Comparison of ENCODE assay signal across 8 mouse cellular contexts in the genomic region with DNA sequence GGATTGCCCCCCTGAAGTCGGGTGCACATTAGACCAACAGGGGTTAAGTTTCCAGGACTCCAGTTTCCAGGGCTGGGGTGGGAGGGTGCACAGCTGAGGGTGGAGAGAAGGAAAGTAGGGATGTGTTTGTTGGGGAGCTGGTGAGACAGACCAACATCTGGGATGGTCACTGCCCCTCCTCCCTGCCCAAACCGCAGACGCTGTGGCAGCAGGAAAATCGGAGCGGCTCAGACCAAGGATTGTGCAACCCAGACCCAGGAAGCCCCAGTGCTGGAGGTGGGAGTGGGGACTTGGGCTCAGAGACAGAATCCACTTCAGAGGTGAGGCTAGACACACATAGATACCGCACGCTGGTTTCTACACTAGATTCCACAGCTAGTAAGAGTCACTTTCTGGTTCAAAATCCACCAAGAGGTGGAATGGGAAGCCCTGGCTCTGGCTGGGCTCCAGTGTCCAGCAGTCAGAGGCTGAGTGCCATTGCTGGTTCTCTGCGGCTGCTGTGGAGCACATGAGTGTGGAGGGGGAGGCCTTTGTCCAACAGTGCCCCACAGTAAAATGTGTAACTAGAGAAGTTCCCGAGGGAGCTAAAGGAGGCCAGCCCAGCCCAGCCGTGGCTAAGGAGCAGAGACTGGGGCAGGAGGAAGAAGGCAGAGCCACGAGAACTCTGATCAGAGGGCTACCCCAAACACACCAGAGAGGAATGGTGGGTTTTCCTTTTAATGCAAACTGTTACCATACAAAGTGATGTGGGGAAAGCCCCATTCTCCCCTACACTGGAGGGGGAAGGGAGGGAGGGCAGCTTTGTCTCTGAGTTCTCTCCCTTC. TPM values are rescaled to one million over a fixed set of nuclear protein-coding genes. Genes with fewer than 3 reads are reported as not detected.
A peak's percentile ranks its signal among the peaks of the same experiment; 100 is the strongest.
DNase-seq lines count a peak whose midpoint lies in the region; ATAC-seq and TF ChIP-seq lines count a peak whose summit lies in the region.

No protein-coding gene starts in this region.

- H3K27ac ChIP-seq in intestine, postnatal 0 days (ENCODE audit: low read depth, low read length), result no peak overlapping the region; the same call in 1 of the 2 replicates

- H3K4me1 ChIP-seq in E14TG2a.4 (replicated peaks; ENCODE audit: low read depth, low read length), result peaks cover 59% of the 10 kb centered on the region
- H3K4me1 ChIP-seq in intestine, postnatal 0 days (replicated peaks; ENCODE audit: control insufficient read depth, insufficient read depth, low read length), result no peaks in the 10 kb centered on the region

- no peak for ATAC-seq in intestine, postnatal 0 days
- no peak for ATAC-seq in CD4-positive, CD25-positive, alpha-beta regulatory T cell, adult 4 months
- no peak for ATAC-seq in inflammation-experienced regulatory T-cells, adult 6 months

- no peak for TF ChIP-seq CTCF in E14TG2a.4 (conservative IDR thresholded peaks at IDR 0.05; ENCODE audit: low read length)
- no peak for TF ChIP-seq CTCF in intestine, postnatal 0 days (IDR thresholded peaks at IDR 0.05; ENCODE audit: low read depth)

- peaks cover 30% of the 10 kb centered on the region for H3K27me3 ChIP-seq in E14TG2a.4 (ENCODE audit: insufficient read depth, low read length)
- H3K27me3 ChIP-seq in intestine, postnatal 0 days (replicated peaks; ENCODE audit: control insufficient read depth, insufficient read depth, low read length), result no peaks in the 10 kb centered on the region

- peak; percentile 76 for DNase-seq in embryo, embryonic 10.5 days (ENCODE audit: low spot score)
- DNase-seq in heart, adult 18-20 months, result peak; percentile 66 to 76
- peak; percentile 59 for DNase-seq in lung, postnatal 36 days
- no peak for DNase-seq in c-Kit-positive CD71-positive TER-119-positive erythroid progenitor cells, embryonic 14.5 days (ENCODE audit: low spot score)

- H3K4me2 ChIP-seq in intestine, postnatal 0 days (replicated peaks; ENCODE audit: low read depth), result peak overlapping the region; percentile 35

- H3K4me3 ChIP-seq in E14TG2a.4 (replicated peaks; ENCODE audit: low read length), result peak overlapping the region; percentile 45; the same call in 1 of the 2 replicates
- no peak overlapping the region; the same call in 1 of the 2 replicates for H3K4me3 ChIP-seq in intestine, postnatal 0 days (ENCODE audit: low read depth, low read length)

- H3K36me3 ChIP-seq in E14TG2a.4 (ENCODE audit: insufficient read depth, low read length), result no peaks in the 10 kb centered on the region
- H3K36me3 ChIP-seq in intestine, postnatal 0 days (ENCODE audit: control insufficient read depth, insufficient read depth), result peaks cover 6% of the 10 kb centered on the region; the same call in 1 of the 2 replicates

- H3K9me3 ChIP-seq in E14TG2a.4 (ENCODE audit: low read length), result no peaks in the 10 kb centered on the region
- H3K9me3 ChIP-seq in intestine, postnatal 0 days (ENCODE audit: control insufficient read depth), result no peaks in the 10 kb centered on the region

- 23% methylated on average over 11 of the region's 11 CpGs for WGBS in intestine, postnatal 0 days

- H3K9ac ChIP-seq in intestine, postnatal 0 days (ENCODE audit: low read depth, low read length), result no peak overlapping the region

RNA-seq across cellular contexts. Expression of a gene that starts 2.9 kb away (rescaled TPM):
- 1 to 10 TPM; 4.3 to 5.3 TPM for total RNA-seq in heart, adult 18-20 months (2021)
- 11.5 and 13.1 TPM in 2 replicates for polyA plus RNA-seq in intestine, postnatal 0 days (2015; fragmentation: Nextera tagmentation; extraction: Ambion mirVana)
- under 1 TPM; 0.34 to 0.78 TPM for polyA plus RNA-seq in CD4-positive, CD25-positive, alpha-beta regulatory T cell, adult 4 months (2017; shearing (Covaris generic))
- under 1 TPM; 0.20 to 0.93 (median 0.50) TPM for polyA plus RNA-seq in inflammation-experienced regulatory T-cells, adult 6 months (2017; shearing (Covaris generic))

RNA-seq across cellular contexts. Expression of a gene that starts 4.3 kb away (rescaled TPM):
- total RNA-seq in heart, adult 18-20 months (2021), result not detected
- polyA plus RNA-seq in intestine, postnatal 0 days (2015; fragmentation: Nextera tagmentation; extraction: Ambion mirVana), result not detected in 2 replicates
- not detected for polyA plus RNA-seq in CD4-positive, CD25-positive, alpha-beta regulatory T cell, adult 4 months (2017; shearing (Covaris generic))
- polyA plus RNA-seq in inflammation-experienced regulatory T-cells, adult 6 months (2017; shearing (Covaris generic)), result not detected

RNA-seq across cellular contexts. Expression of a gene that starts 56.5 kb away (rescaled TPM):
- total RNA-seq in heart, adult 18-20 months (2021), result 100 to 1,000 TPM in 1 of 2 experiments, 10 to 100 TPM in 1; 87.7 to 124 TPM
- 6.6 and 7.1 TPM in 2 replicates for polyA plus RNA-seq in intestine, postnatal 0 days (2015; fragmentation: Nextera tagmentation; extraction: Ambion mirVana)
- polyA plus RNA-seq in CD4-positive, CD25-positive, alpha-beta regulatory T cell, adult 4 months (2017; shearing (Covaris generic)), result 10 to 100 TPM; 25.6 to 29.8 TPM
- polyA plus RNA-seq in inflammation-experienced regulatory T-cells, adult 6 months (2017; shearing (Covaris generic)), result 10 to 100 TPM; 28.8 to 71.0 (median 34.9) TPM
